Mouse (Mus musculus): Measurements from ENCODE around the gene Zfp239.
A peak's percentile ranks its signal among the peaks of the same experiment; 100 is the strongest.

GRCm38 (mm10) chr6:117857990-117858389 lies 3.9 kb upstream of the Zfp239 start:
- TF ChIP-seq POLR2A (IDR thresholded peaks at IDR 0.05; ENCODE audit: extremely low read depth, insufficient read depth, low read length): no peak
- 0 out of 2 replicates have a peak, but pooled peaks have one; percentile 8 for TF ChIP-seq CTCF (IDR thresholded peaks at IDR 0.05; ENCODE audit: low read depth, low read length)
